9 mouse cellular contexts compared by ENCODE assay signal in the genomic region with DNA sequence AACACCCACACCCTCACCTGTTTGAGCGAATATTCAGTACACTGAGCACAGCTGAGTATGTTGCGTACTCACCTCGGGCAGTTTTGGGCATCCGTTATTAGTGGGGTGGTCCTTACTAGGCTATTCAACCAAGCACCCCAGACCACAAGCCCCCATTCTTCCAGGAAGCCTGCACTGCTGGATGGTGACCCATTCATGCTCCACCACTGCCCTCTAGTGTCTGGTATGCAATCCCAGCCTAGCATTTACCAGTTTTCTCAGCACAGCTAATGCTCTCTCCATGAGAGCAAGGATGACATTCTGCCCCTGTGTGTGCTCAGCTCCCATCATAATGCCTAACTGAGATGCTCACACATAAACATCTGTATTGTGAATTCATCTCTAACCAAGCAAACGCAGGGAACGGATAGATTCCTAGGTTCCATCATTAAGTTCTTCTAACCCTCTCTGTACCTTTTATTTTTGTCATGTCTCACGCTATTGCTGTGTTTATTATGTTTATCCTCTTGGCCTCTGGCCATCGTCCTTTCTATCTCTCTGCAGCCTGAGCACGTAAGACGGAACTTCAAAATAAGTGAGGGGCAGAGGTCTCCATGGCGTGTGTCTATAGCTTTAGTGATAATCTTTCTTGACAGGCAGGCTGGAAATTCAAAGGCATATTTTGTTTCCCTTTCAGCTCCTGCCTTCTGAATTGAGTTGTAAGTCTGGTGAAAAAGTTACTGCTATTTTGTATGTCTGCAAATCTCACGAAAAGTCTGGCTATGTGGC. TPM values are rescaled to one million over a fixed set of nuclear protein-coding genes. Genes with fewer than 3 reads are reported as not detected.
DNase-seq lines count a peak whose midpoint lies in the region; ATAC-seq and TF ChIP-seq lines count a peak whose summit lies in the region.
"Had no signal": no experiment of that assay in that cellular context is flagged by ENCODE, and none has a peak within 500 bp of the region (broad histone marks: within the 10 kb centered on the region; RNA-seq: fewer than 3 reads in every experiment).

No protein-coding gene starts in this region.

- TF ChIP-seq POLR2A in MEL (IDR thresholded peaks at IDR 0.05; ENCODE audit: control insufficient read depth in 1 of 2, insufficient read depth in 1 of 2, low read depth in 1 of 2, low read length in 2 of 2, poor library complexity in 1 of 2), result no peak
- no peak for TF ChIP-seq POLR2A in bone marrow macrophage, adult 2 months (IDR thresholded peaks at IDR 0.05; ENCODE audit: borderline replicate concordance, low read depth, low read length)

- peak; percentile 64 for DNase-seq in MEL (ENCODE audit: low read depth, low spot score)
- peak; percentile 75 to 80 for DNase-seq in layer of hippocampus, postnatal 10 days (ENCODE audit: low spot score in 2 of 2)
- DNase-seq in lung, postnatal 14 days, result peak; percentile 72
- peak; percentile 39 for DNase-seq in ovary, postnatal 36 days (ENCODE audit: low spot score)
- DNase-seq in urinary bladder, postnatal 36 days (ENCODE audit: low spot score in 2 of 2), result peak; percentile 30 to 39

- TF ChIP-seq RAD21 in MEL (IDR thresholded peaks at IDR 0.05; ENCODE audit: low read depth, low read length), result peak; percentile 91

- TF ChIP-seq EP300 in MEL (IDR thresholded peaks at IDR 0.05; ENCODE audit: low read depth in 1 of 2, low read length in 2 of 2), result no peak

- H3K9me3 ChIP-seq in MEL (replicated peaks; ENCODE audit: insufficient read depth, low read length), result no peaks in the 10 kb centered on the region

- ATAC-seq in erythroblast, adult 5-6 weeks (replicated peaks; ENCODE audit: low FRiP score, poor library complexity, severe bottlenecking), result peak; percentile 64; the same call in 1 of the 2 replicates
- ATAC-seq in hematopoietic stem cell, adult 5-6 weeks (replicated peaks in 1 of 2; ENCODE audit: insufficient read depth in 1 of 2, low FRiP score in 2 of 2, low TSS enrichment in 1 of 2, low read depth in 1 of 2, poor library complexity in 2 of 2, severe bottlenecking in 2 of 2), result peak; percentile 69 to 84

- H3K4me3 ChIP-seq in MEL (ENCODE audit: control insufficient read depth in 1 of 2, insufficient read depth in 1 of 2, low read depth in 2 of 2, low read length in 2 of 2), result no peak overlapping the region
- H3K4me3 ChIP-seq in bone marrow macrophage, adult 2 months (ENCODE audit: insufficient read depth, low read length), result no peak overlapping the region
- H3K4me3 ChIP-seq: limb, embryonic 12.5 days had no signal

- no peaks in the 10 kb centered on the region; a peak in 1 of 4 replicates for H3K36me3 ChIP-seq in MEL (ENCODE audit: control insufficient read depth in 1 of 2, insufficient read depth in 2 of 2, low read length in 2 of 2)
- H3K36me3 ChIP-seq: limb, embryonic 12.5 days had no signal

- H3K27me3 ChIP-seq in MEL (ENCODE audit: control insufficient read depth in 1 of 2, insufficient read depth in 2 of 2, low read length in 2 of 2), result peaks cover 0 to 5% of the 10 kb centered on the region in 2 experiments; a peak in 3 of 4 replicates

- no peaks in the 10 kb centered on the region for H3K79me2 ChIP-seq in MEL (ENCODE audit: control insufficient read depth, insufficient read depth, low read length, poor library complexity)

- H3K4me1 ChIP-seq in MEL (ENCODE audit: control insufficient read depth in 1 of 2, insufficient read depth in 2 of 2, low read length in 2 of 2), result no peaks in the 10 kb centered on the region; a peak in 1 of 4 replicates
- H3K4me1 ChIP-seq in bone marrow macrophage, adult 2 months (ENCODE audit: control insufficient read depth, insufficient read depth, low read length), result no peaks in the 10 kb centered on the region
- H3K4me1 ChIP-seq: limb, embryonic 12.5 days had no signal

- TF ChIP-seq CTCF in MEL (IDR thresholded peaks at IDR 0.05 in 2 of 3, conservative IDR thresholded peaks at IDR 0.05 in 1 of 3; ENCODE audit: control insufficient read depth in 1 of 3, insufficient read depth in 1 of 3, low read depth in 2 of 3, low read length in 3 of 3, poor library complexity in 1 of 3, severe bottlenecking in 1 of 3), result peak; percentile 74 to 87 (median 84)
- TF ChIP-seq CTCF in bone marrow macrophage, adult 2 months (IDR thresholded peaks at IDR 0.05; ENCODE audit: low read depth, low read length), result peak; percentile 77

- H3K27ac ChIP-seq in MEL (ENCODE audit: control insufficient read depth, low read depth, low read length), result no peak overlapping the region
- no peak overlapping the region for H3K27ac ChIP-seq in bone marrow macrophage, adult 2 months (ENCODE audit: insufficient read depth, low read depth, low read length)
- H3K27ac ChIP-seq: limb, embryonic 12.5 days had no signal

- no peak overlapping the region for H3K9ac ChIP-seq in MEL (ENCODE audit: control insufficient read depth, low read depth, low read length, poor library complexity, severe bottlenecking)
- H3K9ac ChIP-seq: limb, embryonic 12.5 days had no signal

TF ChIP-seq in MEL, 35 proteins besides CTCF, POLR2A, EP300 and RAD21:
- TF ChIP-seq ZC3H11A (IDR thresholded peaks at IDR 0.05; ENCODE audit: low read depth, low read length), result peak; percentile 69
- TF ChIP-seq USF1 (IDR thresholded peaks at IDR 0.05; ENCODE audit: low read depth, low read length), result no peak
- no peak for TF ChIP-seq MAZ (IDR thresholded peaks at IDR 0.05; ENCODE audit: low read depth, low read length)
- no peak for TF ChIP-seq NELFE (IDR thresholded peaks at IDR 0.05; ENCODE audit: low read depth, low read length)
- TF ChIP-seq MXI1 (IDR thresholded peaks at IDR 0.05; ENCODE audit: low read depth, low read length), result no peak
- no peak for TF ChIP-seq TBP (IDR thresholded peaks at IDR 0.05; ENCODE audit: low read depth, low read length)
- no peak for TF ChIP-seq MEF2A (IDR thresholded peaks at IDR 0.05; ENCODE audit: extremely low read depth, insufficient replicate concordance, low read depth, low read length, poor library complexity, severe bottlenecking)
- no peak for TF ChIP-seq MYB (IDR thresholded peaks at IDR 0.05; ENCODE audit: low read depth, low read length)
- no peak for TF ChIP-seq ETS1 (IDR thresholded peaks at IDR 0.05; ENCODE audit: low read depth, low read length)
- TF ChIP-seq JUND (IDR thresholded peaks at IDR 0.05; ENCODE audit: low read depth, low read length), result no peak
- TF ChIP-seq SMC3 (IDR thresholded peaks at IDR 0.05; ENCODE audit: low read depth, low read length), result peak; percentile 71
- no peak for TF ChIP-seq POLR2AphosphoS2 (IDR thresholded peaks at IDR 0.05; ENCODE audit: low read length)
- TF ChIP-seq RCOR1 (IDR thresholded peaks at IDR 0.05; ENCODE audit: low read depth, low read length), result no peak
- TF ChIP-seq HCFC1 (IDR thresholded peaks at IDR 0.05; ENCODE audit: low read depth, low read length), result no peak
- no peak for TF ChIP-seq MAFK (IDR thresholded peaks at IDR 0.05; ENCODE audit: borderline replicate concordance, low read depth, low read length)

RNA-seq across cellular contexts. Expression of a gene that starts 17.0 kb away (rescaled TPM):
- total RNA-seq in MEL (2012; rRNA removed), result 5.4 and 6.1 TPM in 2 replicates
- 10 to 100 TPM in 1 of 2 experiments, not detected in 1; 10.7 TPM for polyA plus RNA-seq in MEL (2012; ENCODE audit: insufficient read depth in 1 of 2, insufficient read length in 2 of 2, low read depth in 1 of 2, low replicate concordance in 2 of 2, missing spikeins in 1 of 2)
- 35.2 and 39.4 TPM in 2 replicates for polyA plus RNA-seq in bone marrow macrophage, adult 2 months (2012; ENCODE audit: insufficient read depth, insufficient read length, missing spikeins)
- 5.8 and 10.7 TPM in 2 replicates for total RNA-seq in erythroblast, adult 5-6 weeks (2015; ENCODE audit: low replicate concordance)
- total RNA-seq in erythroblast, adult 5-6 weeks (2017; ENCODE audit: low replicate concordance), result 9.2 and 9.5 TPM in 2 replicates
- 31.8 and 32.2 TPM in 2 replicates for total RNA-seq in hematopoietic stem cell, adult 5-6 weeks (2017)
- total RNA-seq in layer of hippocampus, postnatal 10 days (2021), result 10 to 100 TPM; 34.9 to 41.0 TPM
